Mouse (Mus musculus): Measurements from ENCODE around the gene Pknox1.

DNA sequence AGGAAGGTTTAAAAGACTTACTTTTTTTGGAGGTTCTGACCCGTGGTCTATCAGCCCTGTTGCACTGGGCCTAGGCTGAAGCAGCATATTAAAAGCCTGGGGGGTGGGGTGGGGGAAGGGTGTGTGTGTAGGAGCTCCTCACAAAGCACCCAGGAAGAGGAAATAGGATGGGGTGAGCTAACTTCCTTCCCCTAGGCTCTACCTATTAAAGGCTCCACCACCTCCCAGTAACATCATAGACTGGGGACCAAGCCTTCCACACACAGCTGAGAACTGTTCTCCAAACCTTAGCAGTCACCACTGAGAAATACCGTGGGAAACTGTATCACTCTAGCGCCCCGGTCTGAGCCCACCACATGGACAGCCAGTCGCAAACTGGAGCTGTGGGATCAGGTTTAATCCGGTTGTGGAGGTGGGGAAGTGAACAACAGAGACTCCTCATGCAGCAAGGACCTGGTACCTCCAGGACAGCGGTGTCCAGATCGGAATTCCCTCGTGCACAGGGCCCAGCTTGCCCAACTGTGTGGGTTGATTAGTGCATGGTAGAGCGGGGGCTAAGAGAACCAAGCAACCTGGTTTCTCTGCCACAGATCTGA lies 6.5 kb upstream of the Pknox1 start:
- TF ChIP-seq CTCF (IDR thresholded peaks at IDR 0.05; ENCODE audit: low read depth, low read length) (no peak), POLR2A (IDR thresholded peaks at IDR 0.05; ENCODE audit: borderline replicate concordance, low read depth, low read length) (no peak)
